Mouse (Mus musculus): ENCODE results near the gene Ppt1. TPM values are rescaled to one million over a fixed set of nuclear protein-coding genes. Genes with fewer than 3 reads are reported as not detected.
A peak's percentile ranks its signal among the peaks of the same experiment; 100 is the strongest.

Gene Ppt1
- polyA plus RNA-seq, 1 experiment from 2014 or later, result 85.2 TPM

DNA sequence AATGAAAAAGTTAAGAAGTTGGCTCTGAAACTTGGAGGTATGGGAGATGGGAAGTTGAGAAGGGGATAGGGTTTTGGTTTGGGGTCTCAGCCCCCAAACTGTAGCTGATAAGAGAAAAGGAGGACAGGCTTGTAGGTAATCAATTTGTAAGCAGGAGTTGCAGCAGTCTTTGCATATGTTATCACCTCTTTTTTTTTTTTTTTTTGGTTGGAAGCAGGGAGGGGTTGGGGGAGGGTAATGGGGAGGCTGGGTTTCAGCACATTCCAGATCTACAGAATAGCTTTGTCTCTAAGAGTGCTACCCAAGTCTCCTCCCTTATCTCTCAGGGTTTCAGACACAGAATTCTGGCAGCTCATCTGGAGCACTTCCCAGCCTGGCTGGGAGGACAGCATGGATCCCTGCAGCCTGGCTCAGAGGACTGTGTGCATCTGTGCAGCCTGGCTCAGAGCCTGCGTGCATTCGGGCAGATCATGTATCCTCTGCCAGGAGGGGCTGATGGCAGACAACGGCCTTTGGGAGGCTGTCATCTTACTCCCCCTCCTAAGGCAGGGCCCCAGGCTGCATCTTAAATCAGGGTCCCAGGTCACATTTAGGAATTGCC is 54.9 kb downstream of the Ppt1 start:
- 3% methylated on average over 3 of the region's 3 CpGs for WGBS

DNA sequence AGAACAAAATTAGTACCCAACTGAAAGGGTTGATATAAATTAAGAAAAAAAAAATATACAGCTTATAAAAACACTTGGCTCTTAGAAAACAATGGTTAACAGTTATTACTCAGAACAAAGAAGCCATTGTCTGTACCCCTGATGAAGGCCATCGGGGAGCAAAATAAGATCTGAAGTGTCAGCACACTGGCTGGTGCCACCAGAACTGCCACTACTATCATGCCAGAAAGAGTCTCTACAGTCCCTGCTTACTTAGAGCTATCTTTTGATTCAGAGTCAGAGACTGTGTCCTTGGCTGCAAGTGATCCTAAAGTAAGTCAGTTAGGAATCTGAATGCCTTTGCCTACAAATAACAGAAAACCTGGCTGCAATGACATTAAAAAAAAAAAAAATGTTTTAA is 55.6 kb downstream of the Ppt1 start:
- 30% methylated on average over 1 of the region's 1 CpGs for WGBS
- H3K9ac ChIP-seq (replicated peaks; ENCODE audit: low read depth, low read length), result no peak overlapping the region
- no peaks in the 10 kb centered on the region for H3K27me3 ChIP-seq (replicated peaks; ENCODE audit: control insufficient read depth, insufficient read depth, low read length)
- H3K36me3 ChIP-seq (ENCODE audit: control insufficient read depth, insufficient read depth), result no peaks in the 10 kb centered on the region
- no peak overlapping the region for H3K4me3 ChIP-seq (replicated peaks; ENCODE audit: low read length)
- peaks cover 19% of the 10 kb centered on the region for H3K4me1 ChIP-seq (replicated peaks; ENCODE audit: control insufficient read depth, insufficient read depth, low read length)
- H3K9me3 ChIP-seq (ENCODE audit: control insufficient read depth, low read length), result no peaks in the 10 kb centered on the region
- H3K27ac ChIP-seq (ENCODE audit: low read length), result peak overlapping the region; percentile 81
- ATAC-seq, result no peak
- no peak overlapping the region for H3K4me2 ChIP-seq (ENCODE audit: low read length)

More for the DNA sequence above, 54.9 kb downstream of the Ppt1 start:
- H3K4me2 ChIP-seq (ENCODE audit: low read length), result no peak overlapping the region
- H3K9me3 ChIP-seq (ENCODE audit: control insufficient read depth, low read length), result no peaks in the 10 kb centered on the region
- no peaks in the 10 kb centered on the region for H3K36me3 ChIP-seq (ENCODE audit: control insufficient read depth, insufficient read depth)
- H3K27me3 ChIP-seq (replicated peaks; ENCODE audit: control insufficient read depth, insufficient read depth, low read length), result no peaks in the 10 kb centered on the region
- H3K4me1 ChIP-seq (replicated peaks; ENCODE audit: control insufficient read depth, insufficient read depth, low read length), result peaks cover 19% of the 10 kb centered on the region
- no peak overlapping the region for H3K9ac ChIP-seq (replicated peaks; ENCODE audit: low read depth, low read length)
- H3K4me3 ChIP-seq (replicated peaks; ENCODE audit: low read length), result no peak overlapping the region
- ATAC-seq, result peak; percentile 84
- peak overlapping the region; percentile 81 for H3K27ac ChIP-seq (ENCODE audit: low read length)

DNA sequence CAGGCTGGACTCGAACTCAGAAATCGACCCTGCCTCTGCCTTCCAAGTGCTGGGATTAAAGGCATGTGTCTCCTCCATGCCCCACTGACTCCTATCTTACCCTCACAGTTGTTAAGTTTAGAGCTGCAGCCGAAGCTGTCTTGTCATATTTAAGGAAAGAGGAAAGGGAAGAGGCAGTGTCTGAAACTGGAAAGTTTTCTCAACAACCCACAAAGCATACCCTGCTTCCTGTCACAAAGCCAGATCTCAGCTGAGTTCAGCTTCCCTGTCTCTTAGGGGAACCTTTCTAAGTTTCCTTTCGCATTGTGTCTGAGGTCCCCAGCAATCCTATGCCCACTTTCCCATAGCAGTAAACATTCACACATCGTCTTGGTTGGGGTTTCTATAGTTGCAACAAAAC is 56.1 kb downstream of the Ppt1 start:
- Histone ChIP-seq H3K27ac (ENCODE audit: low read length) (peak overlapping the region; percentile 48; the same call in 1 of the 2 replicates), H3K27me3 (replicated peaks; ENCODE audit: control insufficient read depth, insufficient read depth, low read length) (no peaks in the 10 kb centered on the region), H3K4me2 (ENCODE audit: low read length) (no peak overlapping the region), H3K9me3 (ENCODE audit: control insufficient read depth, low read length) (no peaks in the 10 kb centered on the region), H3K4me3 (replicated peaks; ENCODE audit: low read length) (no peak overlapping the region), H3K36me3 (ENCODE audit: control insufficient read depth, insufficient read depth) (no peaks in the 10 kb centered on the region), H3K9ac (replicated peaks; ENCODE audit: low read depth, low read length) (no peak overlapping the region), H3K4me1 (replicated peaks; ENCODE audit: control insufficient read depth, insufficient read depth, low read length) (peaks cover 14% of the 10 kb centered on the region)
- ATAC-seq, result no peak
- WGBS, result 70% methylated on average over 5 of the region's 5 CpGs

GRCm38 (mm10) chr4:122897750-122898149 is 61.7 kb downstream of the Ppt1 start:
- no peaks in the 10 kb centered on the region for H3K4me1 ChIP-seq (replicated peaks; ENCODE audit: control insufficient read depth, insufficient read depth, low read length)
- no peaks in the 10 kb centered on the region for H3K9me3 ChIP-seq (ENCODE audit: control insufficient read depth, low read length)
- no peak overlapping the region for H3K27ac ChIP-seq (ENCODE audit: low read length)
- ATAC-seq, result no peak
- WGBS, result 87% methylated on average over 4 of the region's 4 CpGs
- no peak overlapping the region for H3K4me2 ChIP-seq (ENCODE audit: low read length)
- no peak overlapping the region for H3K9ac ChIP-seq (replicated peaks; ENCODE audit: low read depth, low read length)
- no peak overlapping the region for H3K4me3 ChIP-seq (replicated peaks; ENCODE audit: low read length)
- no peaks in the 10 kb centered on the region for H3K36me3 ChIP-seq (ENCODE audit: control insufficient read depth, insufficient read depth)
- no peaks in the 10 kb centered on the region for H3K27me3 ChIP-seq (replicated peaks; ENCODE audit: control insufficient read depth, insufficient read depth, low read length)

DNA sequence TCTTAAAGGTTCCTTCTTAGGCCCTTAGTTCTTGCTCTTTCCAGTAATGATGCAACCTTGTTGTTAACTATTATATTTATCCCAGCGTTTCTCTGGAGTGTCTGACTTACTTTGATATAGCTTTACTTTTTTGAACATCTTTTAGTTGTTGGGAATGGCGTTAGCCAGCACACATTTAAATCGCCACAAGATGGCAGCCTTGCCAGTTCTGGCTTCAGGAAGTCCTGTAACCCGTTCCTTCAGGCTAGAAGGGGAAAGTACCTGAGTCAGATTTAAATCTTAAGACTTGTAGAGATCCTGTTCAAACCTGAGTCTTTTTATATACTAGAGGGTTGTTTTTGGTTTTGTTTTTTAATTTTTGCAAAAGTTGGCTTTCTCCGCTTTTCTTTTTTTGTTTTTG is 62.3 kb downstream of the Ppt1 start:
- Histone ChIP-seq H3K4me1 (replicated peaks; ENCODE audit: control insufficient read depth, insufficient read depth, low read length) (no peaks in the 10 kb centered on the region), H3K27me3 (replicated peaks; ENCODE audit: control insufficient read depth, insufficient read depth, low read length) (no peaks in the 10 kb centered on the region), H3K4me2 (ENCODE audit: low read length) (no peak overlapping the region), H3K36me3 (ENCODE audit: control insufficient read depth, insufficient read depth) (no peaks in the 10 kb centered on the region), H3K9me3 (ENCODE audit: control insufficient read depth, low read length) (no peaks in the 10 kb centered on the region), H3K27ac (ENCODE audit: low read length) (no peak overlapping the region), H3K9ac (replicated peaks; ENCODE audit: low read depth, low read length) (no peak overlapping the region), H3K4me3 (replicated peaks; ENCODE audit: low read length) (no peak overlapping the region)
- peak; percentile 52; the same call in 1 of the 2 replicates for ATAC-seq
- 15% methylated on average over 5 of the region's 5 CpGs for WGBS

GRCm38 (mm10) chr4:122902156-122902555 is 66.1 kb downstream of the Ppt1 start:
- H3K4me2 ChIP-seq (ENCODE audit: low read length), result no peak overlapping the region
- no peaks in the 10 kb centered on the region for H3K9me3 ChIP-seq (ENCODE audit: control insufficient read depth, low read length)
- no peaks in the 10 kb centered on the region for H3K27me3 ChIP-seq (replicated peaks; ENCODE audit: control insufficient read depth, insufficient read depth, low read length)
- WGBS, result 26% methylated on average over 6 of the region's 6 CpGs
- H3K4me1 ChIP-seq (replicated peaks; ENCODE audit: control insufficient read depth, insufficient read depth, low read length), result no peaks in the 10 kb centered on the region
- no peak overlapping the region for H3K27ac ChIP-seq (ENCODE audit: low read length)
- no peak overlapping the region for H3K4me3 ChIP-seq (replicated peaks; ENCODE audit: low read length)
- no peak overlapping the region for H3K9ac ChIP-seq (replicated peaks; ENCODE audit: low read depth, low read length)
- no peak for ATAC-seq
- H3K36me3 ChIP-seq (ENCODE audit: control insufficient read depth, insufficient read depth), result no peaks in the 10 kb centered on the region

GRCm38 (mm10) chr4:122903709-122904108 is 67.7 kb downstream of the Ppt1 start:
- Histone ChIP-seq H3K27me3 (replicated peaks; ENCODE audit: control insufficient read depth, insufficient read depth, low read length) (no peaks in the 10 kb centered on the region), H3K4me3 (replicated peaks; ENCODE audit: low read length) (no peak overlapping the region), H3K27ac (ENCODE audit: low read length) (no peak overlapping the region), H3K9me3 (ENCODE audit: control insufficient read depth, low read length) (no peaks in the 10 kb centered on the region), H3K36me3 (ENCODE audit: control insufficient read depth, insufficient read depth) (no peaks in the 10 kb centered on the region), H3K9ac (replicated peaks; ENCODE audit: low read depth, low read length) (no peak overlapping the region), H3K4me1 (replicated peaks; ENCODE audit: control insufficient read depth, insufficient read depth, low read length) (peaks cover 1% of the 10 kb centered on the region), H3K4me2 (ENCODE audit: low read length) (no peak overlapping the region)
- 89% methylated on average over 3 of the region's 3 CpGs for WGBS
- no peak for ATAC-seq

DNA sequence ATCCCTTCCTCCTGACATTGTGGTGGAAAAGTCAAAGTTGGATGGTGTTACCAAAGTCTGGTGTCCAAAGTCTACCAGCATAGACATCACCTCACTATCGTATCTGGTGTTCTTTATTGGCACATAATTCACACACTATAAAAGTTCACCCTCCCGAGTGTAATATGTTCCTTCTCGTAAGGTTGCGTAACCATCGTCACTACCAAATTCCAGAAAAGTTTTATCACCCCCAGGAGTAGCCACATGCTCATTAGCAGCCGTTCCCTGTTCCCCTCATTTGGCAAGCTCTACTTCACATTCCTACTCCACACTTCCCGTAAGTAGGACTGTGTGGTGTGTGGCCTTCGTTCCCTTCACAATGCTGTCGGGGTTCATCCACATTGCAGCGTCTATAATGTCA is 69.3 kb downstream of the Ppt1 start:
- no peak overlapping the region for H3K27ac ChIP-seq (ENCODE audit: low read length)
- no peaks in the 10 kb centered on the region for H3K27me3 ChIP-seq (replicated peaks; ENCODE audit: control insufficient read depth, insufficient read depth, low read length)
- WGBS, result 74% methylated on average over 10 of the region's 10 CpGs
- no peaks in the 10 kb centered on the region for H3K36me3 ChIP-seq (ENCODE audit: control insufficient read depth, insufficient read depth)
- no peak overlapping the region for H3K9ac ChIP-seq (replicated peaks; ENCODE audit: low read depth, low read length)
- H3K4me2 ChIP-seq (ENCODE audit: low read length), result no peak overlapping the region
- no peaks in the 10 kb centered on the region for H3K9me3 ChIP-seq (ENCODE audit: control insufficient read depth, low read length)
- peaks cover 14% of the 10 kb centered on the region for H3K4me1 ChIP-seq (replicated peaks; ENCODE audit: control insufficient read depth, insufficient read depth, low read length)
- H3K4me3 ChIP-seq (replicated peaks; ENCODE audit: low read length), result no peak overlapping the region
- ATAC-seq, result no peak

All from forebrain, embryonic 16.5 days (tissue).